Mouse (Mus musculus) B cell, adult 2 months (primary cell): ENCODE data around the gene Frmd8.

ENCODE experiments used
- DNase-seq, 2 experiments: peaks; one replicate each; pipeline ENCODE4 v3.0.0; 2022

Gene Frmd8

DNA sequence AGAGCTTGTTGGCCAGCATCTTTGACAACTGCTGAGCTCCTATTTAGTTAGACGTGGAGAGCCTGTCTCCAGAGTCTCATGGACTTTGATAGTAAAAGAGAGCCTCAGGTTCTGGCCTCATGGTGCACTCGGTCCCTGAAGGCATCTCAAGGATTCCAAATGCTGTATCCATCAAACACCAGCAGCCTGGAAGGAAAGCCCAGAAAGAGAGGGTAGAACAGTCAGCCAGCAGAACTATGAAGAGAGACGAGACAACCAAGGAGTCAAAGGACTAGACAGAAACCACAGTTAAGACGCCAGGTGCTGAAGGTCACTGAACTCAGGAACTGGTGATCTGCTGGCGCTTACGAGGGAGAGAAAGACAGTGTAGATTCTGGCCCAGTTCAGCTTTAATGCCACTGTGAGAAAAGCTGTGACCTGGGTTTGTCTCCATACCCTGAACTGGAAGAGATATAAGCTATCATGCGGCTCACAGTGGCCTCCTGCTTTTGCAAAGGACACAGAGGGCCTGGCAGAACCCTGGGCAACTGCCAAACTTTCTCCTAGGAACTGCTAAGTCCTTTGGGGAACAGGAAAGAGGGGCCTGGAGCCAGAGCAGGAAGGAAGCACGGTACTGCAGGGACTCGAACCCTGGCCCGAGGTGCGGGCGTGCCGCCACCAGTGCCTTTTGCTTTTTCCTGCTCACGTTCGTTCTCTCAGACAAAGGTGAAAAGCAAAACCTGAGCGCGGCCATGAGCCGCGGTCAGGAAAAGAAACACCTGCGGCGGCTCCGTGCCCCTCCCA, 50.8 kb downstream of the Frmd8 start:
- DNase-seq = no peak

- DNase-seq = no peak
Observed at GRCm38 (mm10) chr19:5823266-5823839, 51.7 kb downstream of the Frmd8 start.

- no peak for DNase-seq
Observed at GRCm38 (mm10) chr19:5822834-5823205, 52.3 kb downstream of the Frmd8 start.

DNA sequence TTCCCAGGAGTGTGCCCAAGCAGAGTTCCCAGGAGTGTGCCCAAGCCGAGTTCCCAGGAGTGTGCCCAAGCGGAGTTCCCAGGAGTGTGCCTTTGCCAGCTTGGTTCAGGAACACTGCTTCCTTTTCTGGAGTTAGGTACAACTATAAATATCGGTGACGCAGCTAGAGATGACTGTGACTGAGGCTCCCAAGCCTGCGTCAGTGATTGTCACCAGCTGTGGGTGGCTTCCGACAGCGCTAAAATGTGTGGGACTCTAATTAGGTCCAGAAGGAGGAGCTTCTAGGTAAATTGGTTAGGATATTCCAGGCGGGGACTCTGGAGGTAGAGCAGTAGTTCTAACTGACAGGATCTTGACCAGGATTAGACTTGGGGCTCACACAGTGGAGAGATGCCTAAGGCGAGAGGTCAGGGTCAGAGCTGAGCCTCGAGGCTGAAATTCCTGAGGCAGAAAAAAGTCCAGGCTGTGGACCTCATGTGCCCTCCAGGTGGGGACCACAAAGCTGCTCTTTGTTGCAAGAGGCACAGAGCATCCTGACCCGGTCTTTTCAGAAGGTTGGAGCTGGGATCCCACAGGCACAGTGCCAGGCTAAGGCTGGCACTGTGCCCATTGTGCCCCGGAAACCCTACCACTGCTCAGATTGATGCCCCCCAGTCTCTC, 52.8 kb downstream of the Frmd8 start:
- no peak for DNase-seq

DNA sequence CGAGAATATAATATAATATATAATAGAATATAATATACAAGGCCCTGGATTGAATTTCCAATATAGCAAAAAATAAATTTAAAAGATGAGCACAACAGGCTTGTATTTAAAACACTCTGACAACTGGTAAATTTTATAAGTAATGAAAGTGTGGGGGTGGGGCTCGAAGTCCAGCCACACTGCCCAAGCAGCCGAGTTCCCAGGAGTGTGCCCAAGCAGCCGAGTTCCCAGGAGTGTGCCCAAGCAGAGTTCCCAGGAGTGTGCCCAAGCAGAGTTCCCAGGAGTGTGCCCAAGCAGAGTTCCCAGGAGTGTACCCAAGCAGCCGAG, 53.3 kb downstream of the Frmd8 start:
- DNase-seq = no peak

DNA sequence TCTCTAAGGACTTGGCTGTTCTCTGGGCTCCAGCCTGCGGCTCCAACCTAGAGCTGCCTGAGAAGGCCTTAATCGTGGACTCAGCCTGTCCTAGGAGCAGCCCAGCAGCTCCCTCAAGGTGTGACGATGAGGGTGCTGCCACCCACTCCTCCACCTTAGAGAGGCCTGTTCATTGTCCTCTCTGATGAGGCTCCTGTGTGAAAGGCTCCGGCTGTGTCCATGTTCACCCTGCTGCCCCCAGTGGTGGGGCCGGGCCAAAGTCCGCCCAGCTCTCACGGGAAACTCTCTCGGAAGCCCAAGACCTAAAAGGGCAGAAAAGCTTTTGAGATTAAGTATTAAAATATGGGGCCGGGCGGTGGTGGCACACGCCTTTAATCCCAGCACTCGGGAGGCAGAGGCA, 55.5 kb downstream of the Frmd8 start:
- peak; percentile 53 for DNase-seq

DNA sequence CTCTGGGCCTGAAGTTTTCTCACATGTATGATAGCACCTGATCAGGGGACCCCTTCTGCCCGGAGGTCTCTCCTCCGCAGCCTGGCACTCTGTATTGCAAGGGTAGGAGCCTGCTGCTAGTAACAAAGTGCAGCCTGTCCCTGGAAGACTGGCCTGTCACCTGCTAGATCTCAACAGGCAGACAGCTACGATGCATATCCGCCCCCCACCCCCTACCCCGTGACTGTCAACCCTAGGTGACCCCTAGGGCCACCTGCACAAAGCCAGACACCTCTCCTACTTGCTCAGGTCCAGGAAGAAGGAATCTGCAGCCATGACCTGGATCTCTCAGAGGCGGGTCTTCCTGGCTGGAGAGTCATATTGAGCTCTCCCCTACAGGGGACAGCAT, 56.5 kb downstream of the Frmd8 start:
- no peak for DNase-seq

- peak; percentile 89 for DNase-seq
Observed at GRCm38 (mm10) chr19:5817703-5818589, 57.1 kb downstream of the Frmd8 start.

DNA sequence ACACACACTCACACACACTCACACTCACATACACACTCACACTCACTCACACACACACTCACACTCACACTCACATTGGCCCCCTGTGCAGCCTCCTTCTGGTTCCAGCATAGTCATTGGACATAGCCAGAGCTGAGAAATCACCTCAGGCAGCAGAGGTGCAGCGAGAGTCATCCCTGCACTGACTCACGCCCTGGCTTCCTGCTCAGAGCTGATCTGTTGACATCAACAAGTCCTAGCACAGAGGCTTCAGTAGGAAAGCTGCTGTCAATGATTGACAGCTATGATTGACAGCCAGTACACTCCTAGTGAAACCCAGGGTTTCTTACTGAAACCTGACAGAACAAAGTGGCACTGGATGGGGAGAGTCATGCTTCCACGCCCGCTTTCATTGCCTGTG, 59.1 kb downstream of the Frmd8 start:
- no peak for DNase-seq

DNA sequence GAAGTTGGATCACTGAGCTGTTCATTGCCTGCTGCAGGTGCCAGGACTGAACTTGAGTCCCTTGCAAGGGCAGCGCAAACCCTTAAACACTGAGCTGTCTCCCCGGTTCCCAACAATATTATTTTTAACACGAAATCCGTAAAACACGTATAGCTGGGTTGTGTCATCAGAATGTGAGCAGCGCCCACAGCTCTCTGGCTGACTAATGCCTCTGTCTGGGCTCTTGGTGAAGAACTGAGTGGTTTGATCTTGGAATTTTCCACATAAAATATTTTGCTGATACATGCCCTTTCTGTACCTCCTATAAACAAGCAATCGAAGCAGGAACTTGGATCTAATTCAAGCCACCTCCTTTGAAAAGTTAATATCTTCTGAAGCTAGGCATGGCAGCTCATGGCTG, 60.1 kb downstream of the Frmd8 start:
- no peak for DNase-seq

GRCm38 (mm10) chr19:5814048-5814447, 61.0 kb downstream of the Frmd8 start:
- peak in 1 of 2 experiments; percentile 13 for DNase-seq

DNA sequence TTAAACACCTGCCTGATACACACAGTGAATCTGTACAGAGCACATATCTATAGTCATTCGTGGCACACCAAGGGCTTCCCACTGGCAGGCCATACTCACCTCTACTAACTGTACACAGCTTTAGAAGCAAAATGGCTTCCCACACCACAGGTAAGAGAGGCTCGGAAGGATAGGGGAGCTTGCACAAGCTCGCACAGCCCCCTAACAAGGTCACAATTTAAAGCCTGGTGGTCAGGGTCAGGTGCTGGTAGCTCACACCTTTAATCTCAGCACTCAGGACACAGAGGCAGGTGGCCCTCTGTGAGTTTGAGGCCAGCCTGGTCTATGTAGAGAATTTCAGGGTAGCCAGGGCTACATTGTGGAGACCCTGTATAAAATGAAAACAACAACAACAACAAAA, 61.5 kb downstream of the Frmd8 start:
- DNase-seq = no peak

- no peak for DNase-seq
Observed at GRCm38 (mm10) chr19:5811771-5812504, 63.1 kb downstream of the Frmd8 start.

DNA sequence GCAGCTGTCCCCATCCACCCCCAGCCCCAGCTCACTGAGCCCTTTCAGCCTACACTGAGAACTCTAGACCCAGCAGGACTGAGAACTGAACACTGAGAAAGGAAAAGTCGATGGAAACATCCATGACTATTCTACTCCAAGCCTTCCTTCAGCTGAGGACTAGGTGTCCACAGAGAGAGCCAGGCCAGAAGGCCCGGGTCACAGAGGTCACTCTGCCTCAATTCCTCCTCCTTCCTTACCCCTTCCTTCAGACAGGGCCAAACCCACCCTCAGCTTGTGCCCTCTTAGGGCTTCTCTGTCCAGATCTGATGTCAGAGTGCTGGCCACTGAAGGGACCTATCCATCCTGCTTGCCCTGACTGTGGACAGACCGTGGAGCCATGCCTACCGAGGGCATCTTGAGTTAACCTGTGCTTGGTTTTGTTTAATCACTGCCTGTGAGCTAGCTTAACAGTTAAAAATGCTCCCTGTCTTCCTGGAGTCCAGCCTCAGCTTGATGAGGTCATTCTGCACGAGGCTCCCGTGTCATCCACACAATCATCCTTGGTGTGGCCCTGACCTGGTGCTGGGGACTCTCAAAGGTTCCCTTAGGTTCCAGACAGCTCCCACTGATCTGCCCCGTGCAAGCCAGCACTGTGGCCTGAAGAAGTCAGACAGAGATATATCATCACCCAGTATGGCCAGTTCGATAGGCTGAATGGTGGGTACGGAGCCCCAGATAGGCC, 64.1 kb downstream of the Frmd8 start:
- no peak for DNase-seq

DNA sequence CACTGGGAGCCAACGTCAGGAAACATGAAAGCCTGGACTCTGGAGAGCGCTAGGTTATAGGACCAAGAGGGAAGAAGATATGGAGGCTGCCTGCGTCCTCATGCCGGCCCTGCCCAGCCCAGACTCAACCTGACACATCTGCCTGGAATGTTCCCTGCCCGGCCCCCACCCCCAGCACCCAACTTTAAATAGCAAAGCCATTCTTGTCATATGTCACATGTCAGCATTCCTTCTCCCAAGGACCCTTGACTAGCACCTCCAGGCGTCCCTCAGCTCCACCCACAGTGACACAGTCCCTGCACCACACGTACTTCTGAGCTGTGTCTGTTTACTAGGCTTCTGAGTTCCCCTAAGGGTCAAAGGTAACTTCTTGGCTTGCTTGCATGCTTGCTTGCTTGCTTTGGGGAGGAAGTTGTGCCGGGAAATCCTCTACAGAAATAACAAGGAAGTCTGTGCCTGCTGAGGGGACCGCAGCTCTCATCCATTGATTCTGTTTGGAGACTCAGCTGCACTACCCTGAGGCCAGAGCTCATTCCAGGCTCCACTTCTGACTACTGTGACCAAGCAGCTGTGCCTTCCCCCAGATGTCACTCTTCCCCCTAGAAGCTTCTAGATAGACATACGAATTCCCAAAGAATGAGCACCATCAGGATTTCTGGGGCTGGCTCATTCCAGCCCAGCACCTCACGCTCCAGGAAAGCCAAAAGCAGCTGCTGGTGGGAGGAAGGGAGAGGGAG, 64.8 kb downstream of the Frmd8 start:
- no peak for DNase-seq

GRCm38 (mm10) chr19:5809712-5810089, 65.4 kb downstream of the Frmd8 start:
- no peak for DNase-seq

- DNase-seq = no peak
Observed at GRCm38 (mm10) chr19:5808955-5809711, 65.9 kb downstream of the Frmd8 start.

GRCm38 (mm10) chr19:5807740-5808139, 67.3 kb downstream of the Frmd8 start:
- no peak for DNase-seq

DNA sequence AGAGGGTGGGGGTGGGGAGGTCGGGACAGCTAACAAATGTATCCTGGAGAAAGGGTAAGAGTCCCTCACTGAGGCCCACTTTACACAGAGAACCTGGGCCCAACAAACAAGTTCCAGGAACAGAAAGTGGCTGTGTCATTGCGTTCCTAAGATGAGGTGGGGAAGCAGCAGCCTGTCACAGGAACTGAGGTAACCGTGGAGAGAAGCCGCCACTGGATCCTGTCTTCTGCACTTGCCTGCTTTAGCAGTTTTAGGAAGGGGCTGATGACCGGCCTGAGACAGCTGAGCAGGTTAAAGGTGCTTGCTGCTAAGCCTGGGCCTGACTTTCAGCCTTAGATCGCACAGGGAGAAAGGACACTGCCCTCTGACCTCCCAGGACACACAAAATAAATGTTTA, 68.3 kb downstream of the Frmd8 start:
- DNase-seq = no peak

DNA sequence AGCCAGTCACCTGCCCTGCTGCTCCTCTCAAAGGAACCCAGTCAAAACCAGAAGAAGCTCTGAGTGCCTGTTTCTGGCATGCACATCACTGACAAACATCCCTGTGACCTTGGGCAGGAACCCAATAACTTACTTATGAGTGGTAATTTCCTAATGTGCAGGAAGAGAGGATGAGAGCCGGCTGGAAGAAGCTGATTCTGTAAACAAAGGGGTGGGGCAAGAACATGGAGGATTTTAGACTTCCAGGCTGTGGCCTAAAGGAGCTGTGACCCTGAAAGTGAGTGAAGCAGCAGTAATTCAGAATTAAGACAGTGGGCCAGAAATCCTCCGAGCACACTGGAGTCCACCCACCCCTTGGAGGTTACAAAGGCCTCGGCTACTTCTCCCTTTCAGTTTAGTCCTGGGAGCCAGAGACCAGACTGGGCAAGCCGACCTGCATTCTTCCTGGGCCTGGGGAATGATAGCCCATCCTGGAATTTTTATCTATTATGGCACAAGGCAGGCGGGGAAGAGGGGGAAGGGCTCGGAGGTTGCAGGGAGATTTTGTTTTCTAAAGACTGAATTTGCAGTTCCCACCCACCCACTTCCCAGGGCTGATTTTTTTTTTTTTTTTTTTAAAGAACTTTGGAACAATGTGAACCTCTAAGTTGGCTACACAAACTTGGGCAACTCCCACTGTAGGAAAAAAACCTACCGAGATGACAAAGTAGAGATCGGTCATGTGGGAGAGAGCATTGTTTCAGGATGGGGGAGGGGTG, 68.8 kb downstream of the Frmd8 start:
- DNase-seq = no peak
